ENCODE assay signal across 10 mouse cellular contexts in the genomic region with DNA sequence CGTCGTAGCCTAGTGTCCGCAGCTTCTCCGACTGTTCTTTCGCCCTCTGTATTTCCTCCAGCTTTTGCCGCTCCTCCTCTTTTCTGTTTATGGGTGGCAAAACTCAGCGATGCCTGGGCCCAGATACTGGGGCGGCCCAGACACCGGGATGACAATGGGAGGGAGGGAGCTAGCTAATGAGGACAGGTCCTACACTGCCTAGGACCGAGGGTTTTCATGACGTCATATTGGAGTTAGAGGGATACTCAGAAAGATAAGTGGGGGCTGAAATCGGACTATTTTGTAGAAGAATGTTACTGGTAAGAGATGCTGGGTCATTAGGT. TPM values are rescaled to one million over a fixed set of nuclear protein-coding genes. Genes with fewer than 3 reads are reported as not detected.
DNase-seq lines count a peak whose midpoint lies in the region; ATAC-seq and TF ChIP-seq lines count a peak whose summit lies in the region.
"Had no signal": no experiment of that assay in that cellular context is flagged by ENCODE, and none has a peak within 500 bp of the region (broad histone marks: within the 10 kb centered on the region; RNA-seq: fewer than 3 reads in every experiment).

No protein-coding gene starts in this region.

- H3K27ac ChIP-seq in left cerebral cortex, adult 2 months, result peak overlapping the region; percentile 18
- no peak overlapping the region for H3K27ac ChIP-seq in embryonic facial prominence, embryonic 12.5 days
- H3K27ac ChIP-seq in hindbrain, embryonic 14.5 days, result no peak overlapping the region
- H3K27ac ChIP-seq in midbrain, embryonic 13.5 days, result no peak overlapping the region

- H3K4me1 ChIP-seq in embryonic facial prominence, embryonic 12.5 days, result peaks cover 36% of the 10 kb centered on the region
- H3K4me1 ChIP-seq in hindbrain, embryonic 14.5 days (replicated peaks; ENCODE audit: control insufficient read depth, insufficient read depth, low read length), result peaks cover 10% of the 10 kb centered on the region
- peaks cover 38% of the 10 kb centered on the region for H3K4me1 ChIP-seq in midbrain, embryonic 13.5 days (replicated peaks)

- no peak overlapping the region for H3K4me3 ChIP-seq in left cerebral cortex, adult 2 months
- peak overlapping the region; percentile 13 for H3K4me3 ChIP-seq in embryonic facial prominence, embryonic 12.5 days
- no peak overlapping the region for H3K4me3 ChIP-seq in hindbrain, embryonic 14.5 days (replicated peaks; ENCODE audit: low read length)
- H3K4me3 ChIP-seq in midbrain, embryonic 13.5 days (replicated peaks), result peak overlapping the region; percentile 18
- H3K4me3 ChIP-seq: erythroblast, embryonic 14.5 days had no signal

- no peak for TF ChIP-seq CTCF in left cerebral cortex, adult 2 months (IDR thresholded peaks at IDR 0.05)

- H3K27me3 ChIP-seq in embryonic facial prominence, embryonic 12.5 days, result peaks cover 99% of the 10 kb centered on the region
- H3K27me3 ChIP-seq in hindbrain, embryonic 14.5 days (ENCODE audit: control insufficient read depth, insufficient read depth, low read length), result peaks cover 99% of the 10 kb centered on the region
- H3K27me3 ChIP-seq in midbrain, embryonic 13.5 days, result peaks cover 100% of the 10 kb centered on the region

- H3K36me3 ChIP-seq in embryonic facial prominence, embryonic 12.5 days, result no peaks in the 10 kb centered on the region
- no peaks in the 10 kb centered on the region for H3K36me3 ChIP-seq in hindbrain, embryonic 14.5 days (replicated peaks; ENCODE audit: control insufficient read depth, insufficient read depth)
- H3K36me3 ChIP-seq in midbrain, embryonic 13.5 days, result no peaks in the 10 kb centered on the region

- ATAC-seq in embryonic facial prominence, embryonic 12.5 days (ENCODE audit: insufficient number of reproducible peaks, insufficient read depth, low FRiP score, low TSS enrichment), result no peak
- ATAC-seq in hindbrain, embryonic 14.5 days (ENCODE audit: low FRiP score), result no peak
- no peak for ATAC-seq in midbrain, embryonic 13.5 days
- ATAC-seq in inflammation-experienced regulatory T-cells, adult 6 months, result no peak

- intact Hi-C loops in left cerebral cortex, adult 2 months (cut with DNase I), result no loop called here
- intact Hi-C loops in left cerebral cortex, postnatal 10 days (cut with DNase I), result no loop called here

- no peaks in the 10 kb centered on the region for H3K9me3 ChIP-seq in embryonic facial prominence, embryonic 12.5 days
- no peaks in the 10 kb centered on the region for H3K9me3 ChIP-seq in hindbrain, embryonic 14.5 days (ENCODE audit: control insufficient read depth, low read length)
- H3K9me3 ChIP-seq in midbrain, embryonic 13.5 days, result no peaks in the 10 kb centered on the region

- peak overlapping the region; percentile 37 for H3K4me2 ChIP-seq in embryonic facial prominence, embryonic 12.5 days (replicated peaks)
- peak overlapping the region; percentile 3; the same call in 1 of the 2 replicates for H3K4me2 ChIP-seq in hindbrain, embryonic 14.5 days (replicated peaks)
- H3K4me2 ChIP-seq in midbrain, embryonic 13.5 days (replicated peaks), result peak overlapping the region; percentile 28

- no peak overlapping the region for H3K9ac ChIP-seq in embryonic facial prominence, embryonic 12.5 days
- no peak overlapping the region for H3K9ac ChIP-seq in hindbrain, embryonic 14.5 days
- no peak overlapping the region for H3K9ac ChIP-seq in midbrain, embryonic 13.5 days (replicated peaks)

- DNase-seq in left cerebral cortex, adult 2 months (ENCODE audit: extremely low spot score in 1 of 2, low spot score in 2 of 2), result no peak
- no peak for DNase-seq in left cerebral cortex, postnatal 10 days (ENCODE audit: extremely low spot score in 1 of 2, low spot score in 2 of 2)
- DNase-seq in hindbrain, embryonic 14.5 days (ENCODE audit: low spot score), result no peak
- DNase-seq in gastrocnemius, postnatal 4 days (ENCODE audit: low spot score in 2 of 2), result no peak
- DNase-seq in right cerebral cortex, adult 18-20 months, result no peak

- WGBS in embryonic facial prominence, embryonic 12.5 days, result 2% methylated on average over 12 of the region's 12 CpGs
- under 1% methylated on average over 12 of the region's 12 CpGs for WGBS in hindbrain, embryonic 14.5 days
- 1% methylated on average over 12 of the region's 12 CpGs for WGBS in midbrain, embryonic 13.5 days

RNA-seq across cellular contexts. Expression of a gene that starts 5.4 kb away (rescaled TPM):
- 10 to 100 TPM; 16.4 to 28.6 TPM for total RNA-seq in left cerebral cortex, adult 2 months (2021)
- total RNA-seq in left cerebral cortex, postnatal 10 days (2021), result 1 to 10 TPM; 3.9 to 4.7 TPM
- 1.1 and 2.1 TPM in 2 replicates for polyA plus RNA-seq in embryonic facial prominence, embryonic 12.5 days (2016; fragmentation: Nextera tagmentation; extraction: Ambion mirVana)
- 0.94 and 0.95 TPM in 2 replicates for polyA plus RNA-seq in hindbrain, embryonic 14.5 days (2014; fragmentation: Nextera tagmentation; extraction: Ambion mirVana)
- polyA plus RNA-seq in midbrain, embryonic 13.5 days (2015; fragmentation: Nextera tagmentation; extraction: Ambion mirVana), result 0.87 and 0.97 TPM in 2 replicates
- 100 to 1,000 TPM; 125 to 133 (median 127) TPM for polyA plus RNA-seq in inflammation-experienced regulatory T-cells, adult 6 months (2017; shearing (Covaris generic))
- 1 to 10 TPM; 1.9 to 2.0 TPM for total RNA-seq in gastrocnemius, postnatal 4 days (2021)
- total RNA-seq: monocyte, adult 5-6 weeks had no signal

RNA-seq across cellular contexts. Expression of a gene that starts 31.0 kb away (rescaled TPM):
- 1 to 10 TPM; 2.1 to 2.6 TPM for total RNA-seq in left cerebral cortex, adult 2 months (2021)
- total RNA-seq in left cerebral cortex, postnatal 10 days (2021), result under 1 TPM; 0.32 to 0.41 TPM
- polyA plus RNA-seq in embryonic facial prominence, embryonic 12.5 days (2016; fragmentation: Nextera tagmentation; extraction: Ambion mirVana), result 6.4 and 6.6 TPM in 2 replicates
- 0.25 and 0.40 TPM in 2 replicates for polyA plus RNA-seq in hindbrain, embryonic 14.5 days (2014; fragmentation: Nextera tagmentation; extraction: Ambion mirVana)
- polyA plus RNA-seq in midbrain, embryonic 13.5 days (2015; fragmentation: Nextera tagmentation; extraction: Ambion mirVana), result 0.07 TPM in 1 of 2 replicates, not detected in the other
- 10 to 100 TPM in 1 of 3 experiments, 1 to 10 TPM in 2; 6.0 to 13.1 (median 9.7) TPM for polyA plus RNA-seq in inflammation-experienced regulatory T-cells, adult 6 months (2017; shearing (Covaris generic))
- total RNA-seq in gastrocnemius, postnatal 4 days (2021), result 1 to 10 TPM; 1.5 TPM

RNA-seq across cellular contexts. Expression of a gene that starts 37.5 kb away (rescaled TPM):
- not detected for total RNA-seq in left cerebral cortex, adult 2 months (2021)
- total RNA-seq in left cerebral cortex, postnatal 10 days (2021), result not detected
- polyA plus RNA-seq in embryonic facial prominence, embryonic 12.5 days (2016; fragmentation: Nextera tagmentation; extraction: Ambion mirVana), result 0.09 TPM in 1 of 2 replicates, not detected in the other
- polyA plus RNA-seq in hindbrain, embryonic 14.5 days (2014; fragmentation: Nextera tagmentation; extraction: Ambion mirVana), result not detected in 2 replicates
- 0.26 and 0.28 TPM in 2 replicates for polyA plus RNA-seq in midbrain, embryonic 13.5 days (2015; fragmentation: Nextera tagmentation; extraction: Ambion mirVana)
- polyA plus RNA-seq in inflammation-experienced regulatory T-cells, adult 6 months (2017; shearing (Covaris generic)), result not detected
- total RNA-seq in gastrocnemius, postnatal 4 days (2021), result not detected
- total RNA-seq: monocyte, adult 5-6 weeks had no signal
- polyA plus RNA-seq: erythroblast, embryonic 14.5 days had no signal

RNA-seq across cellular contexts. Expression of a gene that starts 48.8 kb away (rescaled TPM):
- total RNA-seq in left cerebral cortex, adult 2 months (2021), result 100 to 1,000 TPM in 1 of 2 experiments, 10 to 100 TPM in 1; 89.1 to 101 TPM
- total RNA-seq in left cerebral cortex, postnatal 10 days (2021), result 10 to 100 TPM; 43.3 to 46.9 TPM
- polyA plus RNA-seq in embryonic facial prominence, embryonic 12.5 days (2016; fragmentation: Nextera tagmentation; extraction: Ambion mirVana), result 17.8 and 19.0 TPM in 2 replicates
- polyA plus RNA-seq in hindbrain, embryonic 14.5 days (2014; fragmentation: Nextera tagmentation; extraction: Ambion mirVana), result 10.0 and 10.9 TPM in 2 replicates
- polyA plus RNA-seq in midbrain, embryonic 13.5 days (2015; fragmentation: Nextera tagmentation; extraction: Ambion mirVana), result 8.4 and 8.5 TPM in 2 replicates
- polyA plus RNA-seq in inflammation-experienced regulatory T-cells, adult 6 months (2017; shearing (Covaris generic)), result 1 to 10 TPM; 2.5 to 3.7 (median 2.9) TPM
- 10 to 100 TPM; 22.2 to 31.9 TPM for total RNA-seq in gastrocnemius, postnatal 4 days (2021)

RNA-seq across cellular contexts. Expression of a gene that starts 56.8 kb away (rescaled TPM):
- total RNA-seq in left cerebral cortex, adult 2 months (2021), result 100 to 1,000 TPM; 300 to 307 TPM
- 100 to 1,000 TPM; 415 to 420 TPM for total RNA-seq in left cerebral cortex, postnatal 10 days (2021)
- polyA plus RNA-seq in embryonic facial prominence, embryonic 12.5 days (2016; fragmentation: Nextera tagmentation; extraction: Ambion mirVana), result 57.9 and 69.8 TPM in 2 replicates
- 352 and 396 TPM in 2 replicates for polyA plus RNA-seq in hindbrain, embryonic 14.5 days (2014; fragmentation: Nextera tagmentation; extraction: Ambion mirVana)
- polyA plus RNA-seq in midbrain, embryonic 13.5 days (2015; fragmentation: Nextera tagmentation; extraction: Ambion mirVana), result 206 and 218 TPM in 2 replicates
- polyA plus RNA-seq in inflammation-experienced regulatory T-cells, adult 6 months (2017; shearing (Covaris generic)), result 100 to 1,000 TPM; 124 to 249 (median 126) TPM
- 10 to 100 TPM; 13.5 to 17.6 TPM for total RNA-seq in gastrocnemius, postnatal 4 days (2021)

Comparison
In these comparisons a context has a peak if more than half of its experiments do, and no peak if none do; other contexts are left out.
1. H3K4me3 ChIP-seq: peak in embryonic facial prominence, embryonic 12.5 days (single experiment) and midbrain, embryonic 13.5 days (single experiment); none in left cerebral cortex, adult 2 months (single experiment) and hindbrain, embryonic 14.5 days (single experiment).
2. RNA of a gene that starts 5.4 kb away (polyA plus RNA-seq): 125 to 133 TPM in inflammation-experienced regulatory T-cells, adult 6 months; 1.1 to 2.1 TPM in embryonic facial prominence, embryonic 12.5 days, 0.94 to 0.95 TPM in hindbrain, embryonic 14.5 days and 0.87 to 0.97 TPM in midbrain, embryonic 13.5 days; every median in the first group is over 10 times any median in the second.
3. Peak in every context shown above with its lines, with median percentiles within 50 percentile points of each other: H3K4me2 ChIP-seq.